Mouse (Mus musculus): ENCODE measurements around the gene Sult2a1.
"Not testable (repeated sequence)": the region's sequence is repeated elsewhere in the genome, so short reads cannot be mapped to it uniquely, and the experiment has no call there.

Sult2a1 gene

DNA sequence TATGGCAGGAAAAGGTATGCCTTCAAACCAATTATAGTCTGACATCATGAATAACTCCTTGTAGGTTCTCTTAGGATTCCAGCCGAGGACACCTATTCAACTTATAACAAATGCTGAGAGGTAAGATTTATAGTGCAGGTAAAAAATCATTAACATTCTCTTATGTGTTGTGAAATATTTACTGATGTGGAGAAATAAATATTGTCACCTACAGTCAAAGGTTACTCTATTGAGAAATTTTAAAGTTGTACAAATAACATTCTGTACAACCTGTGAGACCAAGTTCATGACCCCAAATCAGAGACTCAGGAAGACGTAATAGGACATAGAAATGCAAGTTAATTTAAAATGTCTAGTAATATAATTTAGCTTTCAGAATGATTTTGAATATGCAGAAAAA, at the start of gene Sult2a1:
Gene Sult2a1, minus strand, starts transcription at position 101 of the 400 bp plus-strand sequence.
- DNase-seq, result not testable (repeated sequence)

DNA sequence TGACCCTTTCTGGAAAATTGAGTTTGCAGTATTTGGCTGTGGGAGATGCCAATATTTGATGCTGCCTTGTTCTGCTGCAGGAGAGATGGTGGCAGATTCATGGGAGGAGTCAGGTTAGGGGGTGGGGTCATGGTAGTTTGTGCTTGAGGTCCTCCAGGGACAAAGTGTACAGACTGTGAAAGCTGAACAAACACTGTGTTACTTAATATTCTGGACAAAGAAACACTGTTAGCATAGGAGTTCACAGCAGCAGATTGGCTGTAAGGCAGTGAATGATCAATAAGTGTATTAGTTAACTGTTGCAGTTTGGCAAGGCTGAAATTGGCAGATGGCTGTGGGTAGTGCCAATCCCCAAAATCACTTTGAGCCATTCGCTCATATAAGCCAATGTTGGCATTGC, 23.3 kb downstream of the Sult2a1 start:
- no peak for DNase-seq
